Mouse (Mus musculus) brown adipose tissue, adult 24 weeks (tissue): ENCODE data around the gene Cnot6l. TPM values are rescaled to one million over a fixed set of nuclear protein-coding genes. Genes with fewer than 3 reads are reported as not detected.

Experiments used
- H3K27ac ChIP-seq: fragments of 200-500 bp; replicated peaks from 2 replicates; pipeline ENCODE4 v1.5.1; 2012; ENCODE audit warnings: low read depth, mild to moderate bottlenecking, low read length
- H3K4me1 ChIP-seq: fragments of 200-500 bp; 2 replicates; pipeline ENCODE4 v1.6.1; 2012; ENCODE audit warnings: low read length, mixed read lengths; ENCODE audit not compliant: control insufficient read depth, insufficient read depth, insufficient read length
- H3K4me3 ChIP-seq: fragments of 200-500 bp; 2 replicates; pipeline ENCODE4 v1.5.1; 2012; ENCODE audit warnings: low read depth, mild to moderate bottlenecking, low read length, moderate library complexity; ENCODE audit not compliant: insufficient read depth
- polyA plus RNA-seq: library from polyadenylated mRNA; stranded (reverse); fragments of >200 nt; gene quantifications from 2 replicates; pipeline ENCODE4 v1.2.4, GENCODE M21; 2012; ENCODE audit not compliant: missing spikeins, insufficient read depth, insufficient read length

Gene Cnot6l
- polyA plus RNA-seq, 1 experiment = 11.8 TPM

- peak overlapping the region; percentile 12; the same call in 1 of the 2 replicates for H3K4me3 ChIP-seq
- peaks cover 3% of the 10 kb centered on the region; the same call in 1 of the 2 replicates for H3K4me1 ChIP-seq
- H3K27ac ChIP-seq = peak overlapping the region; percentile 61
Measured at GRCm38 (mm10) chr5:96176121-96176520, 12.2 kb upstream of the Cnot6l start.

DNA sequence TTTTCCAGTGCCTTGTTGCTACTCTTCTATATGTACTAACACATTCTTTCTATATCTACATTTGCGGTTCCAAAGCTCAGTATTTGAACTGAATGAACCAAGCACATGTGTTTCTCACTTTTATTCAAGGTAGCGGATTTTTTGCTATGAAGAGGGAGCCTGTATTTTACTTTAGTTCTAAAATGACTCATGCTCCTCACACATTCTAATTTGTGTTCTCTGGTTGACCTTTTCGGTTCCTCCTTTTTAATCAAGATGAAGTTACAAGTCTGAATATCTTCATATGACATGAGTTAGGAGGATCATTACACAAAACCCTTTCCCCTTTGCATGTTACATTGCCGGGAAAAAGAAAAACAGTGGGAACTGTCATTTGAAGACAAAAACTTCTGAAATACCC is 7.8 kb upstream of the Cnot6l start:
- Histone ChIP-seq H3K4me1 (peaks cover 3% of the 10 kb centered on the region; the same call in 1 of the 2 replicates), H3K4me3 (no peak overlapping the region), H3K27ac (no peak overlapping the region)

DNA sequence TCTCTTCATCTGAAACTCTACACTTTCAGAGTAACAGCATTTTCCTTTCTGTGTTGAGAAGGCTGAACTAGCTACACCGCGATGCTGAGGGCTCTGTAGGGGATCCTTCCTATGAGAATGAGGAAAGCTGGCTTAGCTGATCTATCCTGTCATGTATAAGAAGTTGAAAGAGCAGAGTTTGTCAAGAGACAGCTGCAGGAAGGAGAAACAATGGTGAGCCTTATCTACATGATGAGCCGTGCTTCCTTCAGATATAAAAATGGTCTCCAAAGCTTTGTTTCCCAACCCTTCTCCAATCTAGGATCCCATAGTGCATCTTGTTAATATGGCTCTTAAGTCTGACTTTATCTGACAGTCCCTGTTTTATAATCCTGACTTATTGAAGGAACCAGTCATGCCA is 6.5 kb upstream of the Cnot6l start:
- Histone ChIP-seq H3K4me3 (no peak overlapping the region), H3K27ac (no peak overlapping the region), H3K4me1 (no peaks in the 10 kb centered on the region; the same call in 1 of the 2 replicates)

DNA sequence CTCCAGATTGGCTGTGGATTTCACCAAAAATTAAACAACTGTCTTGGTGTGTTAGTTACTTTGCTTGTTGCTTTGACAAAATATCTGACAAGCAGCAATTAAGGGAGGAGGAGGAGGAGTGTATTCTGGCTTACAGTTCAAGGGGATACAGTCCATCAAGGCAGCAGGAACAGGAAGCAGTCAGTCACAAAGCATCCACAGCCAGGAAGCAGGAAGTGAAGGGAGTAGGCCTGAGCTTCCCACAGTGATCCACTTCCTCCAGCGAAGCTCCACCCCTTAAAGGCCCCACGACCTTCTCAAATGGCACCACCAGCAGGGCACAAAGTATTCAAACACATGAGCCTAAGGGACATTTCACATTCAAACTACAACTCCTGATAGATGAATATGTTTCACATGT is 2.8 kb upstream of the Cnot6l start:
- Histone ChIP-seq H3K4me1 (peaks cover 2% of the 10 kb centered on the region; the same call in 1 of the 2 replicates), H3K4me3 (no peak overlapping the region), H3K27ac (no peak overlapping the region)

- Histone ChIP-seq H3K4me3 (peak overlapping the region; percentile 71), H3K4me1 (peaks cover 2% of the 10 kb centered on the region; the same call in 1 of the 2 replicates)
Measured at GRCm38 (mm10) chr5:96163396-96164020, 463 bp downstream of the Cnot6l start.

DNA sequence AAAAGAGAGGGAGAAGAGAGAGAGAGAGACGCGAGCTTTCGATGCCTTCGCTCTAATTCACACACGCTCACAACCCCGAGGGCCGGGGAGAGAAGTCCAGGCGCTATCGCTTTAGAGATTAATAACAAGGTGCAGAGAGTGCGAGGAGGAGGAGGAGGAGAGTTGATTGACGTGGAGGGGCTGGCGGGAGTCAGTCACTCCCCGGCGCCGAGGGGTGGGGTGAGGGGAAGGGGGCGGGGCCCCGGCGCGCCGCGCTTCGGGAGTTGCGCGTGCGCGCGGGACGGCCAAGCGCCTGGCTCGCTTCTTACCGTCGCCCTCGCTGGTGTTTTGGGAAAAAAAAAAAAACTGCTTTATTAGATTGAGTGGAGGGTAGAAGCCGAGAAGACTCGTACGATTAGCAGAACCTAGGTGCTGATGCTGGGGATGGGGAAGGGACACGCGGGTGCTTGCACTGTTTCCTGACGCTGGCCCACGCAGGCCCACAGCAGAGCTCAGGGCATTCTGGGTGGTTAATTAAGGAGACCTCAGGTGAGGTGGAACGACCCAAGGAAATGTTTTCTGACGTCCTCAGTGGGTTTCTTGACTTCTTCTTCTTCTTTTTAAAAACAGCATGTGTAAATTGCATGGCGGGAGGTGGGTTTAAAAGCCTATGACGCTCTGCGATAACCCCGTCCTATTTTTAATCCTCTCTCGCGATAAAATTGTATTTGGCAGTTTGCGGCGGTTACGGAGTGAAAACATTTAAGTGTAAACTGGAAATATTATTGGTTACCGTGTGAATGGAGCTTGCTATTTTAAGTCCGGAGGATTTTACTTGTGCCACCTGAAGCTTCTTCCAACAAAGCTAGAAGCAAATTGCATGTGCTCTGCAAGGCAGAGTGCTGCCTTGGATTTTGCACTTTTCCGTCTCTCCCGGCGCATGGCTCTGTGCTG is 1.3 kb downstream of the Cnot6l start:
- H3K27ac ChIP-seq = peak overlapping the region; percentile 89
- H3K4me3 ChIP-seq = peak overlapping the region; percentile 100
- H3K4me1 ChIP-seq = peaks cover 2% of the 10 kb centered on the region; the same call in 1 of the 2 replicates

More at GRCm38 (mm10) chr5:96163396-96164020, 463 bp downstream of the Cnot6l start:
- H3K27ac ChIP-seq = peak overlapping the region; percentile 54

DNA sequence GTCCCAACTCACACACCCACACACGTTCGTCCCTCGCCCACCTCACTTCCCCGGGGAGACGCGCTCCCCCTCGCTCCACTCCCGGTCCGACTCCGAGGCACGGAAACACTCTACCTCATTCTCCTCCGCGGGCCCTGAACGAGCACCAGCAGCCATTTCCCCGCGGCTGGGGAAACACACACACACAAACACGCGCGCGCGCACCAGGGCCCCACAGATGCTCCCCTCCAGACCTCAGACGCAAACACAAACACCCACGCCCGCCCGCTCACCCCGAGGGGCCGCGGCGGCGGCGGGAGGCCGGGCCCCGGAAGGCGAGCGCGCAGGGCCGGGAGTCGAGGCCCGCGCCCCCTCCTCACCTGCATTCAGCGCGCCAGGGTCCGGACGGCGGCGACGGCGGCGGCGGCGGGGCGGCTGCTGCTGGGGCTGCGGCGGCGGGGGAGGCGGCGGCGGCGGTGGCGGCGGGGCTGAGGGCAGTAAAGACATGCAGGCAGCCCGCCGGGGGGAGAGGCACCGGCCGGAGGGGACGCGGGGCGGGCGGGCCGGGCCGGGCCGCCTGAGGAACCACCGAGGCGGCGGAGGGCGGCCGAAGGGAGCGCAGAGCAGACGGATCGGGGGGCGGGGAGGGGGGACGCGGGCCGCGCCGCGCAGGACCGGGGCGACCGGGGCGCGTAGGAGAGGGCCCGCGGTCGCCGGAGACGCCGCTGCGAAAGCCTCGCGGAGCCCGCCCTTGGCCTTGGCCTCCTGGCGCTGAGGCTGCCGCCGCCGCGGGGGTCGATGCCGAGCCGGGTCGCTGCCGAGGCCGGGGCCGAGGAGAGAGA is 2.2 kb downstream of the Cnot6l start:
- Histone ChIP-seq H3K27ac (peak overlapping the region; percentile 89), H3K4me1 (peaks cover 2% of the 10 kb centered on the region; the same call in 1 of the 2 replicates), H3K4me3 (peak overlapping the region; percentile 100)

DNA sequence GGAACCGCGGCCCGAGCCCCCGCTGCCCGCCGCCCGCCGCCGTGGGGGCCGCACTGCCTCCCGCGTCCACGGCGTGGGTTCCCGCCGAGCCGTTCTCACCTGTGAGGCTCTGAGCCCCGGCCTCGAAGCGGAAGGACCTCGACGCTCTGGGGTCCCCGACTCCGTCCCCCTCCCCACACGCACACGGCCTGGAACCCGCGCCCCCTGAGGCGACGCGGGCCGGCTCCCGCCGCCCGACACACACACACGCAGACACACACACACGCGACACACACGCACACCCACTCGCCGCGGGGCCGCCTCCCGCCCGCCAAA is 2.8 kb downstream of the Cnot6l start:
- Histone ChIP-seq H3K4me3 (peak overlapping the region; percentile 100), H3K27ac (peak overlapping the region; percentile 87), H3K4me1 (peaks cover 2% of the 10 kb centered on the region; the same call in 1 of the 2 replicates)

DNA sequence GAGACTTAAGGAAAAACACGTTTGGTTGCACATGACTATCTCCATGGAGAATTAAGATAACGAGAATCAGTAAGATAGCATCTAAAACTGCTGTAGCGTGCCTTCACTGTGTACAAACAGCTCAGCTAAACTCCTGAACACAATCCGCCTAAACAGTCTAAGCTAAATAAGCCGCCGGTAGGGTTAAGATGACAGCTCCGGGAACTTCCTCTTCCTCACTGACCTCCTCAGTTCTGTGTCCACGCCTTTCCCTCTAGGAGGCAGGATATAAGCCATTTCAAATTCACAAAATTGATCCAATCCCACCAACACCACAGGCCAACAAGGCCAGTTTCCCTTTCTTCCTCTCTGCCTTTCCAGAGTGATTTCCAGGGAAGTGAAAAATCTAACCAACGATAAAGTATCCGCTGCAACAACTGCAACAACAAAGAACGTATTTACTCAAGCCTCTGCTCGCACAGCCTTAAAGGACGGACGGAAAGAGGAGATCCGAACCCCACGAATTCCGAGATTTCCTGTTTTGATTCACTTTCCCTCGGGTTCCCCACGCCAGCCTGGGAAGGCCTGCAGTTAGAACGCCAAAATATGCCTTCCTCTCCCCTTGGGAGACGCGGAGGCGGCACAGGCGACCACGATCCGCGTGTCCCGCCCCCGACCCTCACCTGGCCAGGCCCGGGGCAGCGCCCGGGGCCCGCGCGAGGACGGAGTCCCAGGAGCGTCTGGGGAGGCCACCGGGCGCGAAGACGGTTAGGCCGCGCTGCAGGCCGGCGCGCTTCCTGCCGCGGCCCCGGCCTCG is 3.3 kb downstream of the Cnot6l start:
- Histone ChIP-seq H3K4me1 (peaks cover 2% of the 10 kb centered on the region; the same call in 1 of the 2 replicates), H3K4me3 (peak overlapping the region; percentile 100), H3K27ac (peak overlapping the region; percentile 77)

DNA sequence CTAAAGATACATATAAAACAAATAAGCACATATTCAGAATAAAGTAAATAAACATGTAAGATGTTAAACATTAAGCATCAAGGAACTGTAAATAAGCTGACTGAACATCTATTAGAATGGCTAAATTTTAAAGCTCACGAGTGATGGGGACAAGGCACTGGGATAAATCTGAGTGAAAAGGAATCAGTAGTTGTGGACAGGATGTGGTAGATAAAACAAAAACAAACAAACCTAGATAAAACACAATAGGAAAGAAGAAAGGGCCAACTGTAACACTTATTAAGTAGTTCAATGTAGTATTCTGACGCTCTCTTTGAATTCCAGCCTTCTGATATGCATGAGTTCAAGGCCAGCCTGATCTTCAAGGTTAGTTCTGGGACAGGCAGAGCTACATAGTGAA is 21.6 kb downstream of the Cnot6l start:
- Histone ChIP-seq H3K4me3 (no peak overlapping the region), H3K27ac (no peak overlapping the region), H3K4me1 (no peaks in the 10 kb centered on the region)

DNA sequence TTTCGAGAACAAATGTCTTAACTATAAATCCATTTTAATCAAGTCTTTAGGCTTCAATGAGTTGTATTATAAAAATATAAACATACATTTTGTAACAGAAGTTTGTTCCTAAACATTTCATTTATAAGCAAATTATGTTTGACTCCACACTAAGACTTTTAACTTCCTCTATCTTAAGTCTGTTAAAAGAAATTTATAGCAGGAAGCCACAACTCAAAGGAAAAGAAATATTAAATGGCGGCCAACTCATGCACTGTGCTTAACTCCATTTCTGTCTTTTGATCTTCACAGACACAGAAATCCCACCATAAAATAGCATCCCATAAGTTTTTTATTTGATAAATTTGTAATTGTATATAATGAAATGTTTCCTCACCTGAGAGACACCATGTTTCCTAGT is 33.3 kb downstream of the Cnot6l start:
- Histone ChIP-seq H3K27ac (no peak overlapping the region), H3K4me1 (peaks cover 3% of the 10 kb centered on the region; the same call in 1 of the 2 replicates), H3K4me3 (no peak overlapping the region)

GRCm38 (mm10) chr5:96126856-96127255 is 37.1 kb downstream of the Cnot6l start:
- H3K4me3 ChIP-seq = no peak overlapping the region
- H3K4me1 ChIP-seq = no peaks in the 10 kb centered on the region
- H3K27ac ChIP-seq = no peak overlapping the region

- no peak overlapping the region for H3K4me3 ChIP-seq
- H3K27ac ChIP-seq = no peak overlapping the region
- H3K4me1 ChIP-seq = no peaks in the 10 kb centered on the region
Measured at GRCm38 (mm10) chr5:96114943-96115342, 49.0 kb downstream of the Cnot6l start.

- H3K4me3 ChIP-seq = no peak overlapping the region
- H3K27ac ChIP-seq = no peak overlapping the region
- no peaks in the 10 kb centered on the region for H3K4me1 ChIP-seq
Measured at GRCm38 (mm10) chr5:96104644-96105043, 59.3 kb downstream of the Cnot6l start.
